Mouse (Mus musculus) cerebellum, adult 2 months (tissue): ENCODE results near the gene Mpp2. TPM values are rescaled to one million over a fixed set of nuclear protein-coding genes. Genes with fewer than 3 reads are reported as not detected.

Source experiments
- DNase-seq, 2 experiments: peaks; one replicate each; pipeline ENCODE4 v3.0.0; 2021
- H3K27ac ChIP-seq: fragments of 200-500 bp; 2 replicates; pipeline ENCODE4 v1.5.1; 2012; ENCODE audit warnings: low read length, control low read depth, inconsistent platforms; ENCODE audit not compliant: insufficient read depth
- H3K27me3 ChIP-seq: fragments of 200-500 bp; 2 replicates; pipeline ENCODE4 v1.6.1; 2012; ENCODE audit warnings: inconsistent platforms, mild to moderate bottlenecking, low read length, moderate library complexity; ENCODE audit not compliant: control insufficient read depth, insufficient read depth
- H3K4me1 ChIP-seq: fragments of 200-500 bp; 2 replicates; pipeline ENCODE4 v1.6.1; 2011; ENCODE audit warnings: low read length; ENCODE audit not compliant: control insufficient read depth, insufficient read depth
- H3K4me3 ChIP-seq: fragments of 200-500 bp; replicated peaks from 2 replicates; pipeline ENCODE3; 2011; ENCODE audit warnings: mild to moderate bottlenecking, low read depth, low read length, control low read depth; ENCODE audit not compliant: insufficient read depth
- CTCF ChIP-seq: fragments of 200-500 bp; IDR thresholded peaks from 2 replicates; pipeline ENCODE4 v1.5.1; 2011; ENCODE audit warnings: low read depth, mild to moderate bottlenecking, control low read depth, low read length, moderate library complexity, borderline replicate concordance; ENCODE audit not compliant: insufficient read depth
- POLR2A ChIP-seq: fragments of 200-500 bp; IDR thresholded peaks from 2 replicates; pipeline ENCODE4 v1.6.1; 2011; ENCODE audit warnings: low read length, control low read depth, borderline replicate concordance; ENCODE audit not compliant: insufficient read depth
- WGBS: fragments of 180-500 bp; shearing (Covaris S2); methylation state at CpG from one replicate; pipeline ENCODE4 v1.1.7; 2018; 5-methylcytosine and 5-hydroxymethylcytosine counted together
- polyA plus RNA-seq: library from polyadenylated mRNA; depleted of rRNA; stranded (reverse); fragments of >200 nt; gene quantifications from 2 replicates; pipeline ENCODE4 v1.2.3, GENCODE M21; 2012; rRNA removed

Mpp2 gene
- 50.3 and 55.3 TPM in 2 replicates for polyA plus RNA-seq

- Histone ChIP-seq H3K4me1 (peaks cover 1% of the 10 kb centered on the region), H3K27me3 (no peaks in the 10 kb centered on the region), H3K27ac (peak within 1 kb of the TSS; percentile 53), H3K4me3 (peak within 1 kb of the TSS; percentile 92)
- peak; percentile 48; the same call in 1 of the 2 replicates for TF ChIP-seq POLR2A
- no peak for TF ChIP-seq CTCF
- WGBS = under 1% methylated on average over 49 of the region's 49 CpGs
- DNase-seq = peak; percentile 75 to 76
Measured at GRCm38 (mm10) chr11:102087931-102088898, at the start of gene Mpp2. Gene Mpp2 (minus strand): TSS chr11:102088515.

- no peak for DNase-seq
- TF ChIP-seq CTCF (no peak), POLR2A (no peak)
- Histone ChIP-seq H3K27ac (no peak overlapping the region), H3K27me3 (no peaks in the 10 kb centered on the region), H3K4me1 (no peaks in the 10 kb centered on the region), H3K4me3 (no peak overlapping the region)
- 51% methylated on average over 13 of the region's 13 CpGs for WGBS
Measured at GRCm38 (mm10) chr11:102137625-102138446, 49.5 kb upstream of the Mpp2 start.

GRCm38 (mm10) chr11:102134516-102134915 lies 46.2 kb upstream of the Mpp2 start:
- Histone ChIP-seq H3K27ac (no peak overlapping the region), H3K27me3 (no peaks in the 10 kb centered on the region), H3K4me1 (no peaks in the 10 kb centered on the region), H3K4me3 (no peak overlapping the region)
- TF ChIP-seq CTCF (no peak), POLR2A (no peak)
- WGBS = 6% methylated on average over 4 of the region's 4 CpGs
- no peak for DNase-seq

- TF ChIP-seq POLR2A = no peak
- no peak for TF ChIP-seq CTCF
- Histone ChIP-seq H3K4me3 (no peak overlapping the region), H3K27me3 (no peaks in the 10 kb centered on the region), H3K4me1 (no peaks in the 10 kb centered on the region), H3K27ac (no peak overlapping the region)
- no peak for DNase-seq
- WGBS = 84% methylated on average over 6 of the region's 6 CpGs
Measured at GRCm38 (mm10) chr11:102117386-102117785, 29.1 kb upstream of the Mpp2 start.

- no peak for TF ChIP-seq CTCF
- no peak for TF ChIP-seq POLR2A
- 85% methylated on average over 8 of the region's 8 CpGs for WGBS
Measured at GRCm38 (mm10) chr11:102116241-102116640, 27.9 kb upstream of the Mpp2 start.

GRCm38 (mm10) chr11:102111576-102111975 lies 23.3 kb upstream of the Mpp2 start:
- H3K4me3 ChIP-seq = no peak overlapping the region
- no peak for DNase-seq
- H3K27me3 ChIP-seq = peaks cover 2% of the 10 kb centered on the region; the same call in 1 of the 2 replicates
- H3K4me1 ChIP-seq = no peaks in the 10 kb centered on the region
- TF ChIP-seq POLR2A (no peak), CTCF (no peak)
- H3K27ac ChIP-seq = no peak overlapping the region
- WGBS = 88% methylated on average over 5 of the region's 5 CpGs

More at GRCm38 (mm10) chr11:102116241-102116640, 27.9 kb upstream of the Mpp2 start:
- no peak overlapping the region for H3K4me3 ChIP-seq
- no peak for DNase-seq
- no peaks in the 10 kb centered on the region for H3K4me1 ChIP-seq
- no peak overlapping the region for H3K27ac ChIP-seq
- H3K27me3 ChIP-seq = no peaks in the 10 kb centered on the region

GRCm38 (mm10) chr11:102107732-102108131 lies 19.4 kb upstream of the Mpp2 start, which contains the start of gene Pyy:
Gene Pyy (minus strand): TSS chr11:102107832.
- no peak for TF ChIP-seq CTCF
- TF ChIP-seq POLR2A = no peak
- Histone ChIP-seq H3K4me3 (no peak within 1 kb of the TSS), H3K27ac (no peak within 1 kb of the TSS), H3K4me1 (no peaks in the 10 kb centered on the region), H3K27me3 (peaks cover 2% of the 10 kb centered on the region; the same call in 1 of the 2 replicates)
- WGBS = 13% methylated on average over 9 of the region's 9 CpGs
- DNase-seq = no peak

GRCm38 (mm10) chr11:102106911-102107310 lies 18.6 kb upstream of the Mpp2 start:
- TF ChIP-seq CTCF (no peak), POLR2A (no peak)
- Histone ChIP-seq H3K27ac (no peak overlapping the region), H3K4me1 (no peaks in the 10 kb centered on the region), H3K4me3 (no peak overlapping the region), H3K27me3 (peaks cover 2% of the 10 kb centered on the region; the same call in 1 of the 2 replicates)
- 5% methylated on average over 21 of the region's 21 CpGs for WGBS
- DNase-seq = no peak
